Mouse (Mus musculus) ES-Bruce4 (cell line): ENCODE results near the gene Spata1. TPM values are rescaled to one million over a fixed set of nuclear protein-coding genes. Genes with fewer than 3 reads are reported as not detected.

Source experiments
- H3K27ac ChIP-seq: 2 replicates; pipeline ENCODE4 v1.5.1; 2012; ENCODE audit warnings: low read length, inconsistent platforms; ENCODE audit not compliant: insufficient read depth
- H3K27me3 ChIP-seq: 2 replicates; pipeline ENCODE4 v1.6.1; 2012; ENCODE audit warnings: mild to moderate bottlenecking, low read length, inconsistent platforms; ENCODE audit not compliant: control insufficient read depth, poor library complexity, insufficient read depth, severe bottlenecking
- H3K36me3 ChIP-seq: 2 replicates; pipeline ENCODE4 v1.6.1; 2012; ENCODE audit warnings: inconsistent platforms, mild to moderate bottlenecking, low read length, moderate library complexity; ENCODE audit not compliant: control insufficient read depth, poor library complexity, insufficient read depth, severe bottlenecking
- H3K4me1 ChIP-seq: one replicate; pipeline ENCODE4 v1.8.1; 2011; ENCODE audit warnings: low read length; ENCODE audit not compliant: control insufficient read depth, insufficient read depth
- H3K4me3 ChIP-seq: 2 replicates; pipeline ENCODE4 v1.5.1; 2011; ENCODE audit warnings: low read depth, mild to moderate bottlenecking, low read length
- H3K9ac ChIP-seq: 2 replicates; pipeline ENCODE4 v1.6.1; 2012; ENCODE audit warnings: low read depth, mild to moderate bottlenecking, inconsistent platforms; ENCODE audit not compliant: poor library complexity, severe bottlenecking
- H3K9me3 ChIP-seq: replicated peaks from 2 replicates; pipeline ENCODE4 v1.6.1; 2012; ENCODE audit warnings: mild to moderate bottlenecking, low read length, inconsistent platforms; ENCODE audit not compliant: control insufficient read depth, poor library complexity, insufficient read depth, severe bottlenecking
- CTCF ChIP-seq: IDR thresholded peaks from one replicate; pipeline ENCODE4 v1.8.1; 2011; ENCODE audit warnings: low read depth, low read length
- EP300 ChIP-seq: IDR thresholded peaks from 2 replicates; pipeline ENCODE4 v1.6.1; 2011; ENCODE audit warnings: low read depth, low read length; ENCODE audit not compliant: insufficient read depth
- POLR2A ChIP-seq: IDR thresholded peaks from one replicate; pipeline ENCODE4 v1.8.1; 2011; ENCODE audit warnings: low read length; ENCODE audit not compliant: insufficient read depth
- polyA plus RNA-seq: library from polyadenylated mRNA; stranded (reverse); fragments of >200 nt; gene quantifications from 2 replicates; pipeline ENCODE4 v1.2.4, GENCODE M21; 2011; ENCODE audit warnings: low read depth; ENCODE audit not compliant: missing spikeins, insufficient read depth, insufficient read length

Spata1 gene
- polyA plus RNA-seq, 1 experiment: 7.5 TPM

DNA sequence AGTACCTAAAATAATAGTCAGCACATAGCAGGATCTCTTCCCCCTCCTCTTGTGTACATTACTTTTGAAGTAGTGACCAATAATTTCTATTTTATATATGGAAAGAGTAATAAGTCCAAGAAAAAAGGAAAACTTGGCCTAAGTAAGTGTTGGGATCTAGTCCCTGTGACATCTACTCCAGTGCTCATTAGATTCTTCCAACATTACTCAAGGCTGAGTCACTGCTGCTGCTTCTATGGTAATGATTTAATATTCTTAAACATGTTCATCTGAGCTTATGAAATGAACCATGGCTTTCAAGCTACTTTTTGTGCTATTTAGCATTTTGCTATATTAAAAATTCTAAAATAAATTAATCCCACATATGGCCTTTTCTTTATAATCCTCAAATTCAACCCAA lies 25.8 kb downstream of the Spata1 start:
- no peak overlapping the region for H3K27ac ChIP-seq
- H3K36me3 ChIP-seq: no peaks in the 10 kb centered on the region
- no peaks in the 10 kb centered on the region for H3K9me3 ChIP-seq
- H3K27me3 ChIP-seq: no peaks in the 10 kb centered on the region
- H3K9ac ChIP-seq: no peak overlapping the region
- TF ChIP-seq POLR2A (no peak), CTCF (no peak), EP300 (no peak)
- H3K4me1 ChIP-seq: no peaks in the 10 kb centered on the region
- H3K4me3 ChIP-seq: no peak overlapping the region

DNA sequence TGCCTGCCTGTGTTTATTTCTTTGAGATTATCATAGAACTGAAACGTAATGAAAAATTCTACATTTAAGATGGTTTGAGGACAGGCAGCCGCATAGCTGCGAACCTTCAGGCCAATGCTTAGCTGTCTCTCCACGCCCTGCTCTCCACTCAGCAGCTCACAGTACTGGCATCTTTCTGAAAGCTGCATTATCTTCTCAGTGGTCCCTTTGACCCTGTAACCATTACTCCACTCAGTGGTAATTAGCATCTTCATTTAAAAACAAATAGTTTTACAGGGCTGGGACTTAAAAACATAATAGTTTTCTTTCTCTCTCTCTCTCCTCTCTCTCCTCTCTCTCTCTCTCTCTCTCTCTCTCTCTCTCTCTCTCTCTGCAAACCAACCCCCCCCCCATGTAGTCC lies 26.9 kb downstream of the Spata1 start:
- Histone ChIP-seq H3K4me1 (no peaks in the 10 kb centered on the region), H3K4me3 (no peak overlapping the region), H3K27ac (0 out of 2 replicates have a peak overlapping the region, but pooled peaks have one; percentile 2), H3K9ac (no peak overlapping the region), H3K36me3 (no peaks in the 10 kb centered on the region), H3K27me3 (no peaks in the 10 kb centered on the region), H3K9me3 (no peaks in the 10 kb centered on the region)
- TF ChIP-seq CTCF: no peak
- TF ChIP-seq EP300: no peak
- TF ChIP-seq POLR2A: no peak

DNA sequence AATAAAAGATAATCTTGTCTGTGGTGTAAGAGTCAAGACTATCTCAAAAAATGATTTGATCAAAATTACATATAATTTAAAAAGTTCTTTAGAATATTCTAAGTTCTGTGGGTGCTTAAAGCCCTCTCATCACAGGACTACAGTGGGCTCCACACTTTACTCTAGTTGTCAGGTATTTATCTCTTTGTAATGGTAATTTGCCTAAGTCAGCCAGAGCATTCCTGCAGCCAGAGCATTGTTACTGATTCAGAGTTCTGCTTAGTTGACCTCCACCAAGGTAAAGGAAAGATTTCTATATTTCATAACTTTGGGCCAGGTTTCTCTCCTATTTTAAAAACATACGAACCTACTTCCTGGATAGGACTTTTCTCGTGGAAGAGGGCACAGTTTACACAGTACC lies 30.3 kb downstream of the Spata1 start:
- Histone ChIP-seq H3K9me3 (no peaks in the 10 kb centered on the region), H3K4me3 (no peak overlapping the region), H3K9ac (no peak overlapping the region), H3K36me3 (no peaks in the 10 kb centered on the region), H3K4me1 (no peaks in the 10 kb centered on the region), H3K27ac (no peak overlapping the region), H3K27me3 (no peaks in the 10 kb centered on the region)
- TF ChIP-seq EP300 (no peak), POLR2A (no peak), CTCF (no peak)

DNA sequence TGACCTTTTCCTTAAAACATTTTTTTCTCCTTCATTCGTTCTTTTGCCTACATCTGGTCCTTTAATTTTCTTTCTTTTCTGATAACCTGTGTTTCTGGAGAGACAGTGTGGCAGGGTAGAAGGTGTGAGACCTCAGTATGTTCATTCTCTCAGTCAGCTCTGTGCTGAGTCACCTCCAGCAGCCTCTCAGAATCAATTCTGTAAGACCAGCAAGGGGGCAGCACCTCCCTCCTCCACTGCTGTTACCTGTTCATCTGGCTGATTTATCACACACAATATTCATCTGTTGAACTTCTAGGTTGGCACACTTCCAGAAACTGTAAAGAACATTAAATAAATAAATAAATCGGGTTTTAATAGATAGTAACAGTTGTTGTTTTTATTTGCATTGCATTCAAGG lies 36.6 kb downstream of the Spata1 start:
- Histone ChIP-seq H3K4me3 (no peak overlapping the region), H3K9ac (no peak overlapping the region), H3K9me3 (no peaks in the 10 kb centered on the region), H3K36me3 (no peaks in the 10 kb centered on the region), H3K4me1 (no peaks in the 10 kb centered on the region), H3K27me3 (no peaks in the 10 kb centered on the region), H3K27ac (no peak overlapping the region)
- no peak for TF ChIP-seq EP300
- peak; percentile 33 for TF ChIP-seq CTCF

DNA sequence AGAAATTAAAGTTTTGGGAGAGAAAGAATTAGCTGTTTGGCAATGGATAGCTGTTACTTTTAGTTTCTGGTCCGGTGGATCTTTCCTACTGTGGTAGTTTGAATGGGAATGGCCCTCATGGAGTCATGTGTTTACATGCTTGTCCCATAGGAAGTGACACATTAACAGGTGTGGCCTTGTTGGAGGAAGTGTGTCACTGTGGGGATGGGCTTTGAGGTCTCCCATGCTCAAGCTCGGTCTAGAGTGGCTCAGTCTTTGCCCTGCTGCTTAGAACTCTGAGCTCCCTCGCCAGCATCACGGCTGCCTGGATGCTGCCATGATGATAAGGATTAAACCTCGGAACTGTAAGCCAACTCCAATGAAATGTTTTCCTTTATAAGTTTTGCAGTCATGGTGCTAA lies 48.2 kb downstream of the Spata1 start:
- Histone ChIP-seq H3K36me3 (no peaks in the 10 kb centered on the region), H3K27ac (no peak overlapping the region), H3K27me3 (no peaks in the 10 kb centered on the region), H3K9ac (no peak overlapping the region), H3K4me1 (no peaks in the 10 kb centered on the region), H3K4me3 (no peak overlapping the region; the same call in 1 of the 2 replicates), H3K9me3 (no peaks in the 10 kb centered on the region)
- no peak for TF ChIP-seq EP300
- TF ChIP-seq POLR2A: no peak
- TF ChIP-seq CTCF: no peak

DNA sequence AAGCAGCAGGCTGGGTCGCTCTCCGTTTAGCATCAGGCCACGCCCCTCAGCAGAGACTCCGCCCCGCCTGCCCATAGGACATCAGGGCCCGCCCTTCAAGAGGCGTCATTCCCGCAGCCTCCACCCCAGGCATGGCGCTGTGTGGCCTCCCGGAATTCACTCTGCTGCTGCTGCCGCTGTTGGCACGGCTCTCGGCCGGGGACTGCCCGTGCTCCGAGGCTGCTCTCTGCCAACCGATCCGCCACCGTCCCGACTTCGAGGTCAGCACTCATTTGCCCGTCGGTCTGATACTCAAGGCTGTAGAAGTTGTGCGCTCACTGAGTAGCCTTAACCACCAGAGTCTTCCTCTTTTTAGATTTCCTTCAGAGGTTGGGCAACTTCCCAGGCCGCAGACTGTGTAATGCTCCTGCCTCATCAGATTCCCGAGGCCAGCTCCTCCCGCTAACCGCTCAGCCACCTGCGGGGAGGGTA lies 49.1 kb downstream of the Spata1 start:
- peak overlapping the region; percentile 21 for H3K9ac ChIP-seq
- no peaks in the 10 kb centered on the region for H3K27me3 ChIP-seq
- no peak overlapping the region for H3K27ac ChIP-seq
- no peak for TF ChIP-seq CTCF
- TF ChIP-seq POLR2A: peak; percentile 92
- peak overlapping the region; percentile 76 for H3K4me3 ChIP-seq
- H3K4me1 ChIP-seq: no peaks in the 10 kb centered on the region
- H3K9me3 ChIP-seq: no peaks in the 10 kb centered on the region
- no peaks in the 10 kb centered on the region for H3K36me3 ChIP-seq
